Mouse (Mus musculus): ENCODE measurements around the gene Stx16. TPM values are rescaled to one million over a fixed set of nuclear protein-coding genes. Genes with fewer than 3 reads are reported as not detected.

Stx16 gene
- polyA plus RNA-seq, 1 experiment from 2014 or later = 11.2 TPM

DNA sequence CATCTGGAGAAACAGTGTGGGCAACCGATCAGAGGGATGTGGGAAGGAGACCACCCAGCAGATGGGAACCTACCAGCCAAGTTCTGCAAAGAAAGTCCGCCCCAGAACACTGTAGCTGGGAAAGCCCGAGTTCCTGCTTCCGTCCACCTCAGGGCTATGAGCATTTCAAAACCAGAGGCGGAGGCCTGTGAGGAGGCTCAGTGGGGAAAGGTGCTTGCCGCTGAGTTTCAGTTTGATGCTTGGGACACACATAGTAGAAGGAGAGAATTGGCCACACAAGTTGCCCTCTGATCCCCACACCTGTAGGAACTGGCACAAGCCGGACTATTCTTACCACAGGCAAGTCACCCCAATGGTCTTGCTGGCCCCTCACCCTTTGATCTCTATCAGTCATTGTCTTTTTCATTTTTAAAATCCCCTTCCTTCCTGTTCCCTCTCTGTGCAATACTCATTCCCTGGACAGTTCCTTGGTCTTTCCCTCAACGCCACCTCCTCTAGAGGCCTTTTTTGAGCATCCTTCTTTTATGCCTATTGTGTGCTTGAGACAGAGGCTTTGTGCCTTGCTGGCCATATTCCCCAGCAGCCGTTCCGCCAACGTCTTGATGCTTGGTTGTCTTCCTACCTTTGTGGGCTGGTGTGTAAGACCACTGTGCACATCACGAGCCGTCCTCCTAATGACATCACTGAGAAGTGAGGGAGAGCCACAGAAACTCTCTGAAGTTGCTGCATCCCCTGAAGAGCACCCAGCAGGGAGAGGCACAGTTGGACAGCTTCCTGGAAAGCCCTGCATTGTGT, 16.3 kb upstream of the Stx16 start:
- no peak for ATAC-seq (ENCODE audit: insufficient number of reproducible peaks, low FRiP score)
- no peaks in the 10 kb centered on the region for H3K36me3 ChIP-seq
- no peak overlapping the region for H3K27ac ChIP-seq (ENCODE audit: poor library complexity, severe bottlenecking)
- 81% methylated on average over 13 of the region's 13 CpGs for WGBS
- H3K9me3 ChIP-seq (replicated peaks) = peaks cover 4% of the 10 kb centered on the region; the same call in 1 of the 2 replicates
- H3K4me1 ChIP-seq (replicated peaks) = peaks cover 6% of the 10 kb centered on the region; the same call in 1 of the 2 replicates
- H3K4me3 ChIP-seq = no peak overlapping the region
- H3K4me2 ChIP-seq = no peak overlapping the region
- H3K9ac ChIP-seq = no peak overlapping the region
- no peaks in the 10 kb centered on the region; the same call in 1 of the 2 replicates for H3K27me3 ChIP-seq (replicated peaks)

GRCm38 (mm10) chr2:174061219-174061618, 14.9 kb upstream of the Stx16 start:
- Histone ChIP-seq H3K4me1 (replicated peaks) (peaks cover 6% of the 10 kb centered on the region; the same call in 1 of the 2 replicates), H3K27ac (ENCODE audit: poor library complexity, severe bottlenecking) (no peak overlapping the region), H3K4me3 (no peak overlapping the region), H3K9ac (no peak overlapping the region), H3K36me3 (no peaks in the 10 kb centered on the region), H3K4me2 (no peak overlapping the region), H3K27me3 (replicated peaks) (no peaks in the 10 kb centered on the region; the same call in 1 of the 2 replicates), H3K9me3 (replicated peaks) (no peaks in the 10 kb centered on the region)
- WGBS = 9% methylated on average over 2 of the region's 2 CpGs
- 0 out of 2 replicates have a peak, but pooled peaks have one; percentile 29 for ATAC-seq (ENCODE audit: insufficient number of reproducible peaks, low FRiP score)

DNA sequence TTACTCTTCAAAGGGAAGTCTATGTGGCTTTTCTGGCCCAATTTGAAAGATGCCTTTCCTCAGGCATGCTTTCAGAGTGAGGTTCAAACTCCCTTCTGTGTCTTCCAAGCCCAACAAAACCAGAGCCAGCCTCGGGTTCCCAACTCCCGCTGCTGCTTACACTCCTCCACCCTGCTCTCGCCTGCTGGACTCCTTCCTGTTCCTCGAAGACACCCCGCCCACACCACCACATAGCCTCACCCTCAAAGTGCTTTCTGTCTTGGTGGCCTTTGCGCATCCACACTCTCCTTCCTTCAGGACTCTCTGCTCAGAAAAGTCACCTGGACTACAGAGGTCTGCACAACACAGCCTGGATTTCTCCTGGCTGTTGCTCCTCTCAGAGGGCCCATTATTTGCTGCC, 13.0 kb upstream of the Stx16 start:
- ATAC-seq (ENCODE audit: insufficient number of reproducible peaks, low FRiP score) = no peak
- WGBS = 63% methylated on average over 6 of the region's 6 CpGs
- H3K27ac ChIP-seq (ENCODE audit: poor library complexity, severe bottlenecking) = no peak overlapping the region
- H3K9me3 ChIP-seq (replicated peaks) = no peaks in the 10 kb centered on the region
- H3K9ac ChIP-seq = no peak overlapping the region
- H3K4me1 ChIP-seq (replicated peaks) = peaks cover 4% of the 10 kb centered on the region; the same call in 1 of the 2 replicates
- no peak overlapping the region for H3K4me2 ChIP-seq
- H3K36me3 ChIP-seq = no peaks in the 10 kb centered on the region
- no peak overlapping the region for H3K4me3 ChIP-seq
- H3K27me3 ChIP-seq (replicated peaks) = no peaks in the 10 kb centered on the region; the same call in 1 of the 2 replicates

GRCm38 (mm10) chr2:174063527-174064211, 12.4 kb upstream of the Stx16 start:
- Histone ChIP-seq H3K9me3 (replicated peaks) (no peaks in the 10 kb centered on the region), H3K4me2 (no peak overlapping the region), H3K9ac (no peak overlapping the region), H3K27ac (ENCODE audit: poor library complexity, severe bottlenecking) (no peak overlapping the region), H3K4me1 (replicated peaks) (peaks cover 4% of the 10 kb centered on the region; the same call in 1 of the 2 replicates), H3K36me3 (no peaks in the 10 kb centered on the region), H3K27me3 (replicated peaks) (no peaks in the 10 kb centered on the region; the same call in 1 of the 2 replicates), H3K4me3 (no peak overlapping the region)
- 62% methylated on average over 9 of the region's 9 CpGs for WGBS
- ATAC-seq (ENCODE audit: insufficient number of reproducible peaks, low FRiP score) = no peak

DNA sequence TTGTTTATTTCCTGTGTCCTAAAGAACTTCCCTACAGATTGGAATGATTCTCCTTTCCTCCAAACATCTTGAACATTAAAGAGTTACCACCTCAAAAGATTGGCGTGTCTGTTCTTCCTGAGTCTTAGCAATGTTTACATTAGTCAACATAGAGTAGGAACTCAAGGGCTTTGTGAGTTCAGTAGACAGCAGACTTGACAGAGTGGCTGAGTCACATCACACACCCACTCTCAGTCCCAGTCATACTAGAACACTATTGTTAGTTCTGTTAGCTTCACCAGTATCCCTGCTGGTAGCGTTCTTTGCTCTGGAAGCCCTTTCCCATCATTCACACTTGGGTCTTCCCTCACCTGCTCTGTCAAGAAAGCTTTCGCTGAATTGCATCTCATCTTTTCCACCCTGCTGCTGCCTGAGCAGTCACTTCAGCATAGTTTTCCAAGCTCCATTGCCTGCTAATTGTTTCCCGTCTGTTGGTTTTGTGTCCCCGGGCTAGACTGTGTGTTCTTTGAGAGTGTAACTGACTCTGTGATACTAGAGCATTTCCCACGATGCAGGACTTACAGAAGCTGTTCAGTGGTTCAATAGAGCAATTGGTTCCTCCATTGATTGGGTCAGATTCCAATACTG, 8.2 kb upstream of the Stx16 start:
- Histone ChIP-seq H3K4me3 (no peak overlapping the region), H3K36me3 (no peaks in the 10 kb centered on the region), H3K9ac (no peak overlapping the region), H3K9me3 (replicated peaks) (no peaks in the 10 kb centered on the region), H3K27me3 (replicated peaks) (no peaks in the 10 kb centered on the region), H3K27ac (ENCODE audit: poor library complexity, severe bottlenecking) (no peak overlapping the region), H3K4me1 (replicated peaks) (0 out of 2 replicates have a peak, but pooled peaks cover 4% of the 10 kb centered on the region), H3K4me2 (no peak overlapping the region)
- WGBS = 80% methylated on average over 6 of the region's 6 CpGs
- no peak for ATAC-seq (ENCODE audit: insufficient number of reproducible peaks, low FRiP score)

DNA sequence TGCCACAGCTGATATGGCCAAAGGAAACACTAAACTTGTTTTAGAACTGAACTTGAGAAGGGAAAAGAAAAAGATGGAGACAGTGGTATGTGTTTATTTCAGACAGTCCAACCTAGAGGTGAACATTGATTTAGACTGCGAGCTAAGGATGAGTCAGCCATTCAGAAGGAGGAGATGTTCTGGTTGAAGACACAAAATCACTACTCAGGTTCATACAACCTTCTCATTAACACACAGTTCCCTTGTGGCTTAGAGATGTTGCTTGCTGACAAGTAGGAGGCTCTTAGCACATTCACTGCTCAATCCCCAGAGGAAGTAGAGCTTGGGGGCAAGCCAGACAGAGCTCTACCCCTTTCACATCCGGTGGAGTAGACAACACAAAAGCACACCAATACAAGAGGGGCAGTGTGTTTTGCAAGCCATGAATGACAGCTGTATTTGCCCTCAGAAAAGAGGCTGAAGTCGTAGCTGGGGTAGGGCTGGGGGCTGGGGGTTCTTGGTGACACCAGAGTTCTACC, 6.5 kb upstream of the Stx16 start:
- H3K4me3 ChIP-seq = no peak overlapping the region
- ATAC-seq (ENCODE audit: insufficient number of reproducible peaks, low FRiP score) = no peak
- H3K9ac ChIP-seq = no peak overlapping the region
- H3K4me2 ChIP-seq = no peak overlapping the region
- no peaks in the 10 kb centered on the region for H3K9me3 ChIP-seq (replicated peaks)
- no peaks in the 10 kb centered on the region for H3K36me3 ChIP-seq
- peaks cover 3% of the 10 kb centered on the region; the same call in 1 of the 2 replicates for H3K4me1 ChIP-seq (replicated peaks)
- no peaks in the 10 kb centered on the region for H3K27me3 ChIP-seq (replicated peaks)
- no peak overlapping the region for H3K27ac ChIP-seq (ENCODE audit: poor library complexity, severe bottlenecking)
- 60% methylated on average over 3 of the region's 3 CpGs for WGBS

DNA sequence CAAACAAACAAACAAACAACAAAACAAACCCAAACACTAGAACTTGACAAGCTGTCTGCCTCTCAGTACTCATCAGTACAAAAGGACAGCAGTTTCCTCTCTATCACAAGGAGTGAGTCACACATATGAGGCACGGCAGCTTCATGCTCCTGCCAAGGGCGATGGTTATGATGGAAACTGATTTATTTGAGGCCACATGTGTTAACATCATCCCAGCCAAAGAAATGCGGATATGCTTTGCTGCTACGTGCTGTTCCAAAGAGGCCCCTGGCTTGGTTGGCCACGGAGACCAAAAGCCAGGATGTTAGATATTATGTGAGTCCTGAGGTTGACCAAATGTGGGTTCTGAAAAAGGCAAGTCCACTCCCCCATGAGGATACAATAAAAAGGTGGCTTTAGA, 4.7 kb upstream of the Stx16 start:
- no peak for ATAC-seq (ENCODE audit: insufficient number of reproducible peaks, low FRiP score)
- Histone ChIP-seq H3K36me3 (no peaks in the 10 kb centered on the region), H3K4me3 (no peak overlapping the region), H3K9me3 (replicated peaks) (no peaks in the 10 kb centered on the region), H3K9ac (no peak overlapping the region), H3K27ac (ENCODE audit: poor library complexity, severe bottlenecking) (no peak overlapping the region), H3K4me1 (replicated peaks) (peaks cover 12% of the 10 kb centered on the region), H3K4me2 (no peak overlapping the region), H3K27me3 (replicated peaks) (no peaks in the 10 kb centered on the region)
- WGBS = 80% methylated on average over 5 of the region's 5 CpGs

DNA sequence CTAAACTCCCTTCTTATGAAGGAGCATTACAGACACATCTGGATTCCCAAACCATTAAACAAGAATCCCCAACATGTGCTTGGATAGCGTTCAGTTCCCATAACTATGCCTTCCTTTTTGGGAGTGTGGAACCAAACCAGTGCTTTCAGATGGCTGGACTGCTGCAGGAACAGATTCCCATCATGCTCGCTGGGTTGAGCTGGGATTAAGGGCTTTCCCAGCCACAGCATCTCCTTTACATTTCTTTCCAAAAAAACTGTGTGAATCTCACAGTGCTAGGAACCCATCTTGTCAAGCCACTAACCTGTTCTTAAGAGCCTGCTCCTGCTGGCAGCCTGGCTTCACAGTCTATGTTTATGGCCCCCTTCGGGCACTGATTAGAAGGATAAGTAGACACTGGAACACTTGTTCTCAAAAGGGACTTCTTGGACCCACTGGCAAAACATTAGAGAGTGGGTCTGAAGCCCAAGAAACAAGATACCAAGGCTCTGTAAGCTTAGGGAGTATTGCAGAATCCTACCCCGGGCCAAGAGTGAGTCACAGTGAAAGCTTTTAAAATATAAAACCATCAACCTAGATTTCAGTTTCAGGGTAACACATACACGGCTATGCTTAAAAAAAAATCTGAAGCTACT, 2.8 kb upstream of the Stx16 start:
- Histone ChIP-seq H3K4me2 (no peak overlapping the region), H3K4me1 (replicated peaks) (peaks cover 26% of the 10 kb centered on the region), H3K4me3 (no peak overlapping the region), H3K27me3 (replicated peaks) (no peaks in the 10 kb centered on the region), H3K36me3 (no peaks in the 10 kb centered on the region), H3K27ac (ENCODE audit: poor library complexity, severe bottlenecking) (no peak overlapping the region), H3K9ac (no peak overlapping the region), H3K9me3 (replicated peaks) (no peaks in the 10 kb centered on the region)
- no peak for ATAC-seq (ENCODE audit: insufficient number of reproducible peaks, low FRiP score)
- 74% methylated on average over 5 of the region's 5 CpGs for whole genome bisulfite sequencing

GRCm38 (mm10) chr2:174074621-174075020, 1.5 kb upstream of the Stx16 start:
- Histone ChIP-seq H3K27ac (ENCODE audit: poor library complexity, severe bottlenecking) (peak overlapping the region; percentile 96), H3K4me2 (peak overlapping the region; percentile 99), H3K36me3 (no peaks in the 10 kb centered on the region), H3K27me3 (replicated peaks) (no peaks in the 10 kb centered on the region), H3K9me3 (replicated peaks) (no peaks in the 10 kb centered on the region), H3K4me1 (replicated peaks) (peaks cover 27% of the 10 kb centered on the region), H3K9ac (peak overlapping the region; percentile 72), H3K4me3 (peak overlapping the region; percentile 91)
- 0% methylated on average over 11 of the region's 13 CpGs for WGBS
- no peak for ATAC-seq (ENCODE audit: insufficient number of reproducible peaks, low FRiP score)

DNA sequence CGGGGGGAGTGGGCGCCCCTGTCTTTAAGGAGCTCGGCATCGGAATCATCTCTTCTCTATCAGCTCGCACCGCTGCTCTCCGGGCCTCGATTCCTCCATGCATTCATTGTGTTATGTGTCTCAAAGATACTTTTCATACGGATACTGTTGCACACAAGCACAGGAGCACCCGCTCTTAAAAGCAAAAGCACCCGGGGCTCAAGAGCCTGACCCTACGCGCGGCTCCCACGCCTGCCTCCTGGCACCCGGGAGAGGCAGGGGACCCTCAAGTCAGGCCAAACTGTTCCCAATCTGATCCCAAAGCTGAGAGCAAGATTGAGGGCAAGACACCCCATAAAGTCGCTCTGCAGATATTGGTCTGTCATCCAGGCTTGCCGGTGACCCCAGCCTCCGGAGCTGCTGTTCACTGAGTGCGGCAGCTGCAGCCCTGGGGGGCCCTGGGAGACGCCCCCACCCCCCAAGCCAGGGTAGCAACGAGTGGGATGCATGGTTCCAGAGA, 987 bp upstream of the Stx16 start:
- peaks cover 27% of the 10 kb centered on the region for H3K4me1 ChIP-seq (replicated peaks)
- H3K4me2 ChIP-seq = peak overlapping the region; percentile 99
- ATAC-seq (ENCODE audit: insufficient number of reproducible peaks, low FRiP score) = 0 out of 2 replicates have a peak, but pooled peaks have one; percentile 0
- 2% methylated on average over 22 of the region's 22 CpGs for WGBS
- no peaks in the 10 kb centered on the region for H3K9me3 ChIP-seq (replicated peaks)
- H3K36me3 ChIP-seq = no peaks in the 10 kb centered on the region
- peak overlapping the region; percentile 91 for H3K4me3 ChIP-seq
- no peaks in the 10 kb centered on the region for H3K27me3 ChIP-seq (replicated peaks)
- peak overlapping the region; percentile 72 for H3K9ac ChIP-seq
- H3K27ac ChIP-seq (ENCODE audit: poor library complexity, severe bottlenecking) = peak overlapping the region; percentile 96

All from heart, embryonic 12.5 days (tissue).